Mouse (Mus musculus): ENCODE results near the gene Atp2a2. TPM values are rescaled to one million over a fixed set of nuclear protein-coding genes. Genes with fewer than 3 reads are reported as not detected.

The Atp2a2 gene
- polyA plus RNA-seq, 2 experiments: 39.7 to 96.7 TPM

DNA sequence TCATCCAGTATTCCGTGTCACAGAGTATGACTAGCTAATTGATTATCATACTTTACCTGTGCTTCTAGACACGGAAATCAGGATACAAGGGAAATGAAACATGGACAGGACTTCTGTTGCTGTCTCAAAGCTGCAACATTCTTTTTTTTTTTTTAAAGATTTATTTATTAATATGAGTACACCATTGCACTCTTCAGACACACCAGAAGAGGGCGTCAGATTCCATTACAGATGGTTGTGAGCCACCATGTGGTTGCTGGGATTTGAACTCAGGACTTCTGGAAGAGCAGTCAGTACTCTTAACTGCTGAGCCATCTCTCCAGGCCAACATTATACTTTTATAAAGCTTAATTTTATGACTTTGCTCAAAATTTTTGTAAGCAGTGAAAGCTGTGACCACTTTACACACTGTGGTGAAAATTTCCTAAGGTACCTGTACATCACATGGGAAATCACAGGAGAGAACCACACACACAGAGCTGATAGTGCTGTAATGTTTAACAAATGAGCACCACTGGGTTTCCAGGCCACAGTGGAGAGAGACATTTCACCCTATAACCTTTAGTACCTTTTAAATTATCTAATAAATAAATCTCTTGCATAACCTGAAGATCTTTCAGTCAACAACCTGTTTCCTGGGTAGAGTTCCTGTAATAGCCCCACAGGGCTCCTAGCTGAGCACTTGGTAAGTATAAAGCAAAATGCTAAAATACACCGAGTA, 27.2 kb downstream of the Atp2a2 start:
- no peak overlapping the region for H3K4me2 ChIP-seq (replicated peaks; ENCODE audit: low read depth, low read length, severe bottlenecking)
- H3K4me1 ChIP-seq (ENCODE audit: control insufficient read depth, insufficient read depth, low read length): no peaks in the 10 kb centered on the region
- ATAC-seq (ENCODE audit: low FRiP score, low read depth) (no peak), DNase-seq (ENCODE audit: low spot score) (no peak)
- 73% methylated on average over 4 of the region's 4 CpGs for whole genome bisulfite sequencing
- no peak for TF ChIP-seq POLR2A (IDR thresholded peaks at IDR 0.05; ENCODE audit: borderline replicate concordance, extremely low read depth, insufficient read depth, insufficient read length)
- H3K27ac ChIP-seq (replicated peaks; ENCODE audit: low read depth, low read length): no peak overlapping the region
- no peaks in the 10 kb centered on the region for H3K9me3 ChIP-seq (ENCODE audit: control insufficient read depth, low read length)
- no peaks in the 10 kb centered on the region for H3K27me3 ChIP-seq (ENCODE audit: control insufficient read depth, insufficient read depth, low read length)
- H3K4me3 ChIP-seq (replicated peaks; ENCODE audit: low read length): no peak overlapping the region
- no peak overlapping the region for H3K9ac ChIP-seq (ENCODE audit: low read depth, low read length, severe bottlenecking)
- H3K36me3 ChIP-seq (ENCODE audit: control insufficient read depth, insufficient read depth, low read length): peaks cover 86% of the 10 kb centered on the region

DNA sequence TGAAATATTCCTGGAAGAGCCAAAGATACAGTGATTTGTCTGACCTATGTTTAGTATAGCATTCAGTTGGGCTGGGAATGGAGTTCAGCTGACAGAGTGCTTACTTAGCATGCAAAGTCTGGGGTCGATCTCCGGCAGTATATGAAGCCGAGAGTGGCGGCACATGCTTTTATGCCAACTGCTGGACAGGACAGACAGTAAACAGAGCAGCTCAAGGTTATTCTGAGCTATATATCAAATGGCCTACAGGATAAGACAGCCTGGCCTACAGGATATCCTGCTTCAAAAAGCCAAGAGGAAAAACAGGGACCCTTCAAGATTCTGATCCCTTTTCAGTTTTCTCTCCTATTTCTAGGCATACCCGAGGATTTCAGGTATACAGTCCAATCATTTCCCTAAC, 30.4 kb downstream of the Atp2a2 start:
- 77% methylated on average over 5 of the region's 5 CpGs for WGBS
- DNase-seq (ENCODE audit: low spot score) (no peak), ATAC-seq (ENCODE audit: low FRiP score, low read depth) (no peak)
- no peak for TF ChIP-seq POLR2A (IDR thresholded peaks at IDR 0.05; ENCODE audit: borderline replicate concordance, extremely low read depth, insufficient read depth, insufficient read length)
- peaks cover 93% of the 10 kb centered on the region for H3K36me3 ChIP-seq (ENCODE audit: control insufficient read depth, insufficient read depth, low read length)
- H3K4me2 ChIP-seq (replicated peaks; ENCODE audit: low read depth, low read length, severe bottlenecking): no peak overlapping the region
- H3K27ac ChIP-seq (replicated peaks; ENCODE audit: low read depth, low read length): no peak overlapping the region
- no peaks in the 10 kb centered on the region for H3K4me1 ChIP-seq (ENCODE audit: control insufficient read depth, insufficient read depth, low read length)
- no peak overlapping the region for H3K9ac ChIP-seq (ENCODE audit: low read depth, low read length, severe bottlenecking)
- no peak overlapping the region for H3K4me3 ChIP-seq (replicated peaks; ENCODE audit: low read length)
- no peaks in the 10 kb centered on the region for H3K27me3 ChIP-seq (ENCODE audit: control insufficient read depth, insufficient read depth, low read length)
- no peaks in the 10 kb centered on the region for H3K9me3 ChIP-seq (ENCODE audit: control insufficient read depth, low read length)

DNA sequence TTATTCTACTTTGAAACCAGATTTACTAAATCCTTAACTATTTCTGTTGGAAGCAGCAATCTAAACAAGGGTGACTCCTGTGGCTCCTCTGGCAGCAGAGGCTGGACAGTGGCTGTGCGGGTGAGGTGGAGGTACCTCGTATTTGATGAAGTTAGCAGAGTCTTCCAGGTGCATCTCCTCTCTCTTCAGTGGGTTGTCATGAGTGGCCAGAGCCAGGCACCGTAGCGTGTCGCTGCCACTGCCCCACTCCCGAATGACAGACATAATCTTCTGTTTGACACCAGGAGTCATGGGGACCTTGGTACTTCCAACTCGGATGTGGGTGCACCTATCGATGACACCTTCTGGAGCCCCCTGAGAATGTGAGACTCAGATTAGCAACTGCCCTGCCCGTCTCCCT, 40.6 kb downstream of the Atp2a2 start:
- Histone ChIP-seq H3K36me3 (ENCODE audit: control insufficient read depth, insufficient read depth, low read length) (peaks cover 99% of the 10 kb centered on the region), H3K9ac (ENCODE audit: low read depth, low read length, severe bottlenecking) (no peak overlapping the region), H3K27me3 (ENCODE audit: control insufficient read depth, insufficient read depth, low read length) (no peaks in the 10 kb centered on the region), H3K4me1 (ENCODE audit: control insufficient read depth, insufficient read depth, low read length) (no peaks in the 10 kb centered on the region), H3K4me2 (replicated peaks; ENCODE audit: low read depth, low read length, severe bottlenecking) (no peak overlapping the region), H3K9me3 (ENCODE audit: control insufficient read depth, low read length) (no peaks in the 10 kb centered on the region), H3K4me3 (replicated peaks; ENCODE audit: low read length) (no peak overlapping the region), H3K27ac (replicated peaks; ENCODE audit: low read depth, low read length) (no peak overlapping the region)
- DNase-seq (ENCODE audit: low spot score) (no peak), ATAC-seq (ENCODE audit: low FRiP score, low read depth) (no peak)
- no peak for TF ChIP-seq POLR2A (IDR thresholded peaks at IDR 0.05; ENCODE audit: borderline replicate concordance, extremely low read depth, insufficient read depth, insufficient read length)
- 95% methylated on average over 9 of the region's 9 CpGs for WGBS

DNA sequence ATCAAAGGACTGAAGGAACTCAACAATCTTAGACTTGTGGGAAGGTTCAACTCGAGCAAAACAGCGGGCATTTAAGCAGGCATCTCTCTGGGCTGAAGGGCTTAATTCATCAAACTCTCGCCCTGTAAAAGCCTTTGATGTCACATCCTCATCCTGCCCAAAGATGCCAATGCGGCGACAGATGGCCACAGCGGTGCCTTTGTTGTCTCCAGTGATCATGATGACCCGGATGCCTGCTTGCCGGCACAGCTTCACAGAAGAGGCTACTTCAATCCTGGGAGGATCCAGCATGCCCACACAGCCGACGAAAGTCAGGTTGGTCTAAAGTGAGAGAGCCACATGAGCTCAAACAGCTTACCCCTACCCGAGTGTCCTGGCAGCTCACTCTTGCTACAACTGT, 41.4 kb downstream of the Atp2a2 start:
- peaks cover 98% of the 10 kb centered on the region for H3K36me3 ChIP-seq (ENCODE audit: control insufficient read depth, insufficient read depth, low read length)
- H3K4me2 ChIP-seq (replicated peaks; ENCODE audit: low read depth, low read length, severe bottlenecking): no peak overlapping the region
- DNase-seq (ENCODE audit: low spot score): no peak
- no peaks in the 10 kb centered on the region for H3K4me1 ChIP-seq (ENCODE audit: control insufficient read depth, insufficient read depth, low read length)
- ATAC-seq (ENCODE audit: low FRiP score, low read depth): no peak
- H3K27me3 ChIP-seq (ENCODE audit: control insufficient read depth, insufficient read depth, low read length): no peaks in the 10 kb centered on the region
- 78% methylated on average over 11 of the region's 11 CpGs for WGBS
- H3K9me3 ChIP-seq (ENCODE audit: control insufficient read depth, low read length): no peaks in the 10 kb centered on the region
- no peak for TF ChIP-seq POLR2A (IDR thresholded peaks at IDR 0.05; ENCODE audit: borderline replicate concordance, extremely low read depth, insufficient read depth, insufficient read length)
- no peak overlapping the region for H3K4me3 ChIP-seq (replicated peaks; ENCODE audit: low read length)
- H3K27ac ChIP-seq (replicated peaks; ENCODE audit: low read depth, low read length): no peak overlapping the region
- H3K9ac ChIP-seq (ENCODE audit: low read depth, low read length, severe bottlenecking): no peak overlapping the region

DNA sequence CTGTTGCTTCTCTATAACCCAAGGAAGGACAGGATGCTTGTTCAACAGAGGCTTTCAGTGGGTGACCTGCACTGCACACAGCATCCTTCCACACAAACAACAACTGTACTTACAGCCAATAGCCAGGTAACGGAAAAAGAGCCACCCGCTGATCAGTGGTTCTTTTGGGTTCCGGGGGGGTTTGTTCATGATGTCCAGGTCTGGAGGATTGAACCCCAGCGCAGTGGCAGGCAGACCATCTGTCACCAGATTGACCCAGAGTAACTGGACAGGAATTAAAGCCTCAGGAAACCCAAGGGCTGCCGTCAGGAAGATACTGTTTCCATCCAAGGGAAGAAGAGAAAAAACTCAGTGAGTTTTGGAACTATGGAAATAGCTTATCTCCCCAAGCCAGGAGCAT, 42.7 kb downstream of the Atp2a2 start:
- no peaks in the 10 kb centered on the region for H3K4me1 ChIP-seq (ENCODE audit: control insufficient read depth, insufficient read depth, low read length)

More for the DNA sequence above, 42.7 kb downstream of the Atp2a2 start:
- Histone ChIP-seq H3K4me3 (replicated peaks; ENCODE audit: low read length) (no peak overlapping the region), H3K27me3 (ENCODE audit: control insufficient read depth, insufficient read depth, low read length) (no peaks in the 10 kb centered on the region), H3K27ac (replicated peaks; ENCODE audit: low read depth, low read length) (no peak overlapping the region), H3K9me3 (ENCODE audit: control insufficient read depth, low read length) (no peaks in the 10 kb centered on the region), H3K36me3 (ENCODE audit: control insufficient read depth, insufficient read depth, low read length) (peaks cover 99% of the 10 kb centered on the region), H3K9ac (ENCODE audit: low read depth, low read length, severe bottlenecking) (no peak overlapping the region), H3K4me2 (replicated peaks; ENCODE audit: low read depth, low read length, severe bottlenecking) (no peak overlapping the region)
- no peak for ATAC-seq (ENCODE audit: low FRiP score, low read depth)
- 96% methylated on average over 5 of the region's 5 CpGs for WGBS
- no peak for TF ChIP-seq POLR2A (IDR thresholded peaks at IDR 0.05; ENCODE audit: borderline replicate concordance, extremely low read depth, insufficient read depth, insufficient read length)
- no peak for DNase-seq (ENCODE audit: low spot score)

Measured in limb, embryonic 14.5 days (tissue).